13 mouse cellular contexts compared by ENCODE assay signal in the genomic region with DNA sequence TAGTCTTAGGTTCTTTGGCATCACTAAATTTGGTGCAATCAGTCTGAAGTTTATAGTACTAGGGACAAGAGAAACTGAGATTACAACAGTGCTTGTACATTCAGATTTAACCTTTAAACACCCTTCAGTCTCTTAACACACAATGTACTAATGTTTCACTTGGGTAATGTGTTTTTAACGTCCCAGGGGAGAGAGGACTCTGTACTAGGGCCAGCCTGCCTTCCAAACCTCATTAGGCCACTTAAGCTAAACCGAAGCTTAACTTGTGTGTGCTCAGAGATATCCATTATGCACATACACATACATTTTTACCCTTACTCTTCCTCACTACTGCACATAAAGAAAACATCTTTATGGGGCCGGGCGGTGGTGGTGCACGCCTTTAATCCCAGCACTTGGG. TPM values are rescaled to one million over a fixed set of nuclear protein-coding genes. Genes with fewer than 3 reads are reported as not detected.
"Had no signal": no experiment of that assay in that cellular context is flagged by ENCODE, and none has a peak within 500 bp of the region (broad histone marks: within the 10 kb centered on the region; RNA-seq: fewer than 3 reads in every experiment).

No protein-coding gene starts in this region.

- H3K9me3 ChIP-seq: intestine, embryonic 15.5 days; liver, embryonic 12.5 days; liver, embryonic 15.5 days had no signal

- ATAC-seq: intestine, embryonic 15.5 days; liver, embryonic 12.5 days; lung, postnatal 0 days had no signal

- H3K4me2 ChIP-seq: intestine, embryonic 15.5 days; liver, embryonic 12.5 days; liver, embryonic 15.5 days; lung, embryonic 14.5 days; midbrain, embryonic 11.5 days had no signal

- H3K27ac ChIP-seq: intestine, embryonic 15.5 days; kidney, postnatal 0 days; left cerebral cortex, adult 2 months; liver, embryonic 12.5 days; liver, embryonic 15.5 days; macrophage had no signal

- H3K36me3 ChIP-seq: intestine, embryonic 15.5 days; liver, embryonic 12.5 days; liver, embryonic 15.5 days had no signal

- H3K9ac ChIP-seq: intestine, embryonic 15.5 days; liver, embryonic 12.5 days; liver, embryonic 15.5 days; lung, embryonic 14.5 days had no signal

- H3K27me3 ChIP-seq: intestine, embryonic 15.5 days had no signal

- H3K4me3 ChIP-seq: intestine, embryonic 15.5 days; liver, embryonic 12.5 days; liver, embryonic 15.5 days had no signal

- DNase-seq: layer of hippocampus, postnatal 36 days; lung, embryonic 14.5 days; midbrain, embryonic 14.5 days; thymus, adult 18-20 months; thymus, postnatal 36 days had no signal

RNA-seq across cellular contexts. Expression of a gene that starts 2.9 kb away (rescaled TPM):
- polyA plus RNA-seq: macrophage had no signal
